Mouse (Mus musculus) CD4-positive, CD25-positive, alpha-beta regulatory T cell (primary cell): ENCODE results near the gene Gm4924. TPM values are rescaled to one million over a fixed set of nuclear protein-coding genes. Genes with fewer than 3 reads are reported as not detected.

Experiments used
- polyA plus RNA-seq: library from polyadenylated mRNA; unstranded; fragments of 100-300 nt; shearing (Covaris generic); gene quantifications from one replicate; pipeline ENCODE4 v1.2.1, GENCODE M21; 2017

Gm4924 gene
- polyA plus RNA-seq: 8.1 TPM

DNA sequence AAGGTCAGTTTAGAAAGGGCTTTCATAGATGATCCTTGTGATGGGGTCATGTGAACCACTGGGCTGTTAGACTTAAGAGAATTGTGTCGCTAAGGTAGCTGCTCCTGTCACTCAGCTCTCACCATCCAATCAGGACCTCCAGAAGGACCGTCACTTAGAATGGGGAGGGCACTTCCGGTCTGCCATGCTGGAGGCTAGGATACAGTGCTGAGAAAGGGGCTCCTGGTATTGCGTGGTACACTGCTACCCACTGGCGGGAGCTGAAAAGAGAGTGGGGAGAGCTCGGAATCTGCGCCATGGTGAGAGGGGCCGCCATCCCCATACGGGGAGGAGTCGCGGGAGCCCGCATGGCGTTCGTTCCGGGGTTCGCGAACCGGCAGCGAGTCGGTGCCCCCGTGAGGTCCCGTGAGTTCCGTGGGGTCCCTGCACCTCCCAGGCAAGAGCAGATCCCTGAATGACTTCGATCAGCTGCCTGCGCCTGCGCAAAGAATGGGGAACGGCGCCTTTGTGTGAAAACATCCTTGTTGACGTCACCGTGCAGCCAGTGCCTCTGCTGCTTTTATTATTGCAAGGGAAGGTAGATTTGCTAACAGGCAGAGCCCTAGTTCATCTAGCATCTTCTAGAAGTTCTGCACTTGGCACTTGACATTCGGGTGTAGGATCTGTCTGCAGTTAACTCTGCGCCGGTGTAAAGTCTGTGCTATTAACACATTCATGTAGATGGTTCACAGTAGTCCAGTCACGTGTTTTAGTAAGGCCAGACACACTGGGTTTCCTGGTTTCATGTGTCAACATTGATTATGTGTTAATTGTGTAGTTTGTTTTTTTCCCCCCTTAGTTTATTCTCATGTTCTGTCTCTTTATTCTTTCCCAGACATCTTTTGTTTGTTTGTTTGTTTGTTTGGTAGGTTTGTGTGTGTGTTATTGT lies at the start of gene Gm4924:
TSS of gene Gm4924 (plus strand) at position 173 of the 928 bp plus-strand sequence.

GRCm38 (mm10) chr10:82316482-82316881 lies 37.6 kb upstream of the Gm4924 start, which contains the start of gene 4932415D10Rik:
4932415D10Rik (minus strand) TSS chr10:82316582.

Other genes with a start within 250 kb of the Gm4924 start
- 10.9 TPM for gene AU041133, start 226.2 kb upstream of the Gm4924 start, polyA plus RNA-seq
- 10.9 TPM for gene Zfp938, start 113.0 kb upstream of the Gm4924 start, polyA plus RNA-seq
- gene 4932415D10Rik, start 37.7 kb upstream of the Gm4924 start, polyA plus RNA-seq: not detected
- gene Gm1553, start 138.4 kb downstream of the Gm4924 start, polyA plus RNA-seq: not detected